Mouse (Mus musculus) heart, postnatal 10 days (tissue): ENCODE data around the gene Cga. TPM values are rescaled to one million over a fixed set of nuclear protein-coding genes. Genes with fewer than 3 reads are reported as not detected.

ENCODE experiments used
- total RNA-seq, 2 experiments: library from RNA; stranded (reverse); gene quantifications; 2 replicates each; pipeline ENCODE4 v1.2.3; 2021

Gene Cga
- total RNA-seq, 2 experiments from 2014 or later = not detected

Other genes with a start within 250 kb of the Cga start
- gene Slc35a1, start 206.3 kb upstream of the Cga start, total RNA-seq = 10 to 100 TPM; 19.6 to 24.5 TPM
- under 1 TPM; 0.10 to 0.29 TPM for gene Cfap206, start 163.6 kb upstream of the Cga start, total RNA-seq
- gene Gm136, start 137.5 kb upstream of the Cga start, total RNA-seq = not detected
- 10 to 100 TPM; 44.5 to 50.7 TPM for gene Smim8, start 115.4 kb upstream of the Cga start, total RNA-seq
- 10 to 100 TPM; 21.4 to 22.4 TPM for gene Zfp292, start 10.8 kb upstream of the Cga start, total RNA-seq